Mouse (Mus musculus): ENCODE measurements around the gene Vti1b.
"Not testable (repeated sequence)": the region's sequence is repeated elsewhere in the genome, so short reads cannot be mapped to it uniquely, and the experiment has no call there.

The Vti1b gene

DNA sequence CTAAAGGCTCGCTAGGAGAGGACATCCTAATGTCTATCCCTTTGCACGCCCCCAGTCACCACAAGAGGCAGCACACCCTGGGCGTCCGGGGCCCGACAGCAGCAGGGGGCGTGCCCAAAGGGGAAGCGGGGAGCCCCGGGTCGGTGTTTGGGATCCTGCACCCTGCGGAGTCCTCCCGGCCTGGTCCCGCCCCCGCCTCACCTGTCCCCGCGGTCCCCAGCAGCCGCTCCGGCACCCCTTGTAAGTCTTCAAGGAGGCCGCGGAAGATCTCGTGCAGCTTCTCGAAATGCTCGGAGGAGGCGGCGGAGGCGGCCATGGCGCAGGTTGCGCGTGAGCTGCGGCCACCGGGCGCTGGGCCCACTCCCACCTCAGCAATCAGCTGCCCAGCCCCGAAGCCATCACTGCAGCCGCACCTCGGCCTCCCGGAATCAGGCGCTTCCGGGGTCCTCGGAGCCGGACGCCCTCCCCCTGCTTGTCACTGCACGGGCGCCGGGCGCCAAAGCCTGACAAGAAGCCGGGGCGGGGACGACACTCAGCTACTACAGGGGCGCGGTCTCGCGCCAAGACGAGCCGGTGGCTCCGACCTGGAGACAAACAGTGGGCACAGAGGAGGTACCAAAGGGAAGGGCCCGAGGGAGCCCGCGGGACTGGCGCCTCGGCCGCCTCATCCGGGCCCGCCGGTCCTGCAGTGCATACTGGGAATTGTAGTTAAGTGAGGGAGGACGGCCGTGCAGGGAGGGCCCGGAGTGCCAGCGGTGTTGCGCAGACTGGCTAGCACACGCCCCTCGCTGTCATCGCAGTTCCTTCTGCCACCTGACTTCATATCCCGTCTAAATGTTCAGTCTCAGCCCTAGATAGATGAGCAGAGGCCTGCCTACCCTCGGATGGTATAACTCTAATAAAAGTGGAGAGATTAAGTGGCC, at the start of gene Vti1b:
Gene Vti1b (minus strand): TSS at position 649 of the 923 bp plus-strand sequence.
- DNase-seq, result peak; percentile 80

DNA sequence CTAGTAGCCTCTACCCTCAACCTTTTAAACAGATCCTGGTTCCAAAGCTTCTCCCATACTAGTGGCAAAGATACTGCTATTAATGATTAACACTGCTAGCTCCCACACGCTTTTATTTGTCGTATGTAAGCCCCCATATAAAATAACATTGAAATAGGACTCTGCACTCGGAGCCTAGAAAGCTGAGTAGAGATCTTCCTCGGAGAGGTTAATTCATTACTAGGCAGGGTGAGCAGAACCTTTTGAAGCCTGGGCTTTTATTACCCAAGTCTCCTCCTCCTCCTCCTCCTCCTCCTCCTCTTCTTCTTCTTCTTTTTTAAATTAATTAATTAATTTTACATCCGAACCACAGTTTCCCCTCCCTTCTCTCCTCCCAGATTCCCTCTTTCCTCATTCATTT, 45.0 kb upstream of the Vti1b start:
- no peak for DNase-seq

DNA sequence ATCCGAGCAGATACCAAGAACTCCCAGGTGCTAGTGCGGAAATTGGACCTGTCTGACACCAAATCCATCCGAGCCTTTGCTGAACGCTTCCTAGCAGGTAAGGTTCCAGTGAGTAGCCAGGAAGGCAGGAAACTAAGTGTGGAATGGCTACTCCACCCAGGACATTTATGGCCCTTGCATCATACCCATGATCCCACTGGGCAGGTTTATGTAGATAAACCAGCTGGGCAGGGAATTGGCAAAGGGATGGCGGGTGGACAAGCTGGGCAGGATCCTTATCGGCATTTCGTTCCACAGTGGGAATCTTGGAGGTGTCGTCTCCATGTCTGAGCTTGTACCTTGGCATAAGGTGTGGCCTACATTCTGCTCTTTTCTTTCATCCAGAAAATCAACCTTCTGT, 39.0 kb upstream of the Vti1b start:
- DNase-seq, result no peak

DNA sequence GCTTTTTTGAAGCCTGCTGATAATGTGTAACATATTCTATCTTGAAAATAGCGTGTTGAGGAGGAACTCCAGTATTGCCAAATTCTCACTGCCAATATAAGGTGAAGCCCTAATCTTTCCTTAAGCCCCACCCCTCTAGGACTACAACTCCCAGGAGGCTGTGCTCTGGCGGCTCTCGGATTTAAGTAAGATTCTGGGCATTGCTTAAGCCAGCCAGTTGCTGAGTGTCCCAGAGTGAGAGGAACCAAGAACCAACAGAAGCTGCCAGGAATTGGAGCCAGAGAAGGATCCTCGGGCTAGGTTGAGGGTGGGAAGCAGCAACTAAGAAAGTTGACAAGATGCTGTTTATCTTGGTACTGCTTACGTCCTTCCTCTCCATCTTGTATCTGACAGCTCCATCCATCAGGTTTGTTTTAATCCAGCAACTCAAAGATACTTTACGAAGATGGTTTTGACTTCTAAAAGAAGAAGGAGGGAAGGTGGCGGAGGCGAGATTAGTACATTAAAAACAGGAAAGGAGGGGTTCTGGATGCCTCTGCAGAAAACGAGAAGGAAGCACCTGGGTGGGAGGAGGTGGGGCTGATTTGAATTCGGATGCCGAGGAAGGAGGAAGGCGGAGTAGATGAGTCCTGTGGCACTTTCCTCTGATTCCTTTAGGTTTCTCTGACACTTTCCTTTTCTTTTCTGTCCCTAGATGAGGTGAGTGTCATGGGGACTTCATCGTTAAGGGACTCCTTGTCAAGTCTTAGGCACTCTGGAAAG, 36.4 kb upstream of the Vti1b start, which contains the start of gene Rdh12:
Gene Rdh12 (plus strand): TSS at position 212 of the 762 bp plus-strand sequence.
- peak; percentile 29 for DNase-seq

DNA sequence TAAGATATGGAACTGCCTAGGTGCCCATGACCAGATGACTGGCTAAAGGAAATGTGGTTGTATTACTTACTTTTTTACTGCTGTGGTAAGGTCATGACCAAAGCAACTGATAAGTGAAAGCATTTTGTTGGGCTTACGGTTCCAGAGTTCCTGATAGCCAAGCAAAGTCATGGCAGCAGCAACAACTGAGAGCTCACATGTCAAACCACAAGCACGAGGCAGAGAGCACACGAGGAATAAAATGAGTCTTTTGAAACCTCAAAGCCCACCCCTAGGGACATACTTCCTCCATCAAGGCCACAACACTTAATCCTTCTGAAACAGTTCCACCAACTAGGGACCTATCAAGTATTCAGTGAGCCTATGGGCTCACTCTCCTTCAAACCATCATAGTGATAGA, 29.4 kb upstream of the Vti1b start:
- no peak for DNase-seq

DNA sequence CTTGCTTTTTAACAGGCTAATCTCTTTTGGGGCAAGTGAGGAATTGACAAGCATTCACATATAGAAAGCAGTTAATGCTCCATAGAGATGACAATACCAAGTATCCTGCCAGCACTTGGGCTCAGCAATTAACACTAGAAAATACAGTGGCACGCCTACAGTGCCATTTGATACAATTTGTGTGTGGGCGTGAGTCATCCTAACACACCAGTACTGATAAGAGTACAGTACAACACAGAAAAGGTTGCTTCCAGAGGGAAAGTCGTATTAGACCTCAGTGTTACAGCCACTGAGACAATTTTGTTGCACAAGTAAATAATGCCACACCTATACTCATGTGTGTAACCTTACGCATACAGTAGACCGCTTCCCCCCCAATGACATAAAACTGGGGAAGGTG, 24.6 kb upstream of the Vti1b start:
- DNase-seq, result no peak

DNA sequence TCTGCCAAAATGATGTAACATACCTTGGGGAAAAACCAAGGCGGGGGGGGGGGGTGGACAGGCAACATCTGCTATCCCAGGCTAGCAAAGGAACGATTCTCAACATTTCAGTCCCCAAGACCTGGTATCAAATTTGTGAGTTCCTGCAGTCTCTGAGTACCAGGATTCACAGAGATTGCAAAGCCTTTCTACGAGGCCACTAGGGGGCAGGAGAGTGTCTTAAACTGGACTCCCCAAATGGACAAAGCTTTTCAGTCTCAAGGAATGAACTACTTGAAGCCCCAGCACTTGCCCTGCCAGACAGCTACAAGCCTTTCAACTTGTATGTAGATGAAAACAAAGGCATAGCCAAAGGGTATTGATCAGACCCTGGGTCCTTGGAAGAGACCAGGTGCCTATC, 21.0 kb upstream of the Vti1b start:
- DNase-seq, result peak; percentile 67

DNA sequence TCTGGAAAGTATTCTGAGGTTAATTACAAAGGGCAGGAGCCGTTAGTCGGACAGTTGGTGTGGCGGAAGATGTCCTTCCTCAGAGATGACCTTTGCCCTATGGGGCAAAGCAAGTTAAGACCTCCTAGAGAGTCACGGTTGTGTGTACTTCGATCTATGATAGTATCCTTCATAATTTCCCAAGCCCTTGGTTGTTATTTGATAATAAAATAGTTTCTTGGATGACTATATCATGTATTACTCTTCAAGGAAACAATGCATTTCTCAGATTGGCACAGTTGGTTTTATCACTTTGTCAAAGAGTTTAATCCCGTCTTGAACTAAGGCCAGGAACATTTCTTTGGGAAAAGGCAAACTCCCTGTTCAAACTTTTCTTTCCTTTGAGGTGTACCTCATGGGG, 19.7 kb upstream of the Vti1b start, which contains the start of gene Rdh11:
Gene Rdh11 (minus strand): TSS at position 101 of the 400 bp plus-strand sequence.
- no peak for DNase-seq

DNA sequence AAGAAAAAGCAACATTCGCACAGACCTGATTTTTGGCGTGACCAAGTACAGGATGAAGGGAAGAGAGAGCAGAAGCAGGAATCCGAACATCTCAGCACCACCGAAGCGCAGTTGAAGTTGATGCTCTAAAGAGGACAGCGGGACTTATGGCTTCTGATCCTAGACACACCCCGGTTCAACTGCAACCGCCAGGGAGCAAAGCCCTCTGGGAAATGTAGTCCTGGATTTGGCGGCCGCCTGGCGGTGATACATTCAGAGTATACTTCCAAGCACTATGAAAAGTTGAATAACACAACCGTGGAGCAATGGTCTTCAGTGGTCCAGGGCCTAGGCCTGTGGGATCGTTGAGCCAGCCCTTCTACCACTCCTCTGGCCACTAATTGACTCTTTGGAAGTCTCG, 19.2 kb upstream of the Vti1b start:
- DNase-seq, result peak; percentile 72

DNA sequence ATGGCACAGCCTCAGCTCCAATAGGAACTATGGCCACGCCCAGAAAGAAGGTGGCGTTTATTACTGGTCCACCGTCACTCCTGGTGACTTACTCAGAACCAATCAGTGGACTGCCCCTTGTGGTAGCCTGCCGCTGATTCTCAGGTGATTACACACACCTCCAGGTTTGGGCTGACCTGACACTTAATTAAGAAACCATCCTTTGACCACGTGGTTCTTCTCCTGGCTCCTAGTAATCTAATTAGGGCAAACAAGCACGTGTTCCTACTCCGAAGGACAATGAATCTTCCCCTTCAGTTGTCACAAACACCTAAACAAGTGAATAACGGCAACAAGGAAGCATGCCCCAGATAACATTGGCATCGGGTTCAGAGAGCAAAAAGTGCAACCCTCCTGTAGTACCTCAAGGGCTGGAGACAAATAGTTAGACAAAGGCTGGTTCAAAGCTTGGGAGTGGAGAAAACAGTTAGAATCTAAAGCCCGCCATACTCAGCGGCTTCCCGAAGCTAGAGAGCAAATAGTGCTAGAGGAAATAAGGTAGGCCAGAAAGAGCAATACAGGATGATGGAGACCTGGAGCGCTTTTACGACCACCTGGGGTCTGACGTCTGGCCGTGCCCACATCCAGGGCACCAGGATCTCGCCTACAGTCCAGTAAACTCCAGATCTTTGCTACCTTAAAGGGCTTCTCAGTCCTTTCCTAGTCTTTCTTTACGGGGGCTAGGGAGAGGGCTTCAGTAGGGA, 18.6 kb upstream of the Vti1b start:
- peak; percentile 59 for DNase-seq

DNA sequence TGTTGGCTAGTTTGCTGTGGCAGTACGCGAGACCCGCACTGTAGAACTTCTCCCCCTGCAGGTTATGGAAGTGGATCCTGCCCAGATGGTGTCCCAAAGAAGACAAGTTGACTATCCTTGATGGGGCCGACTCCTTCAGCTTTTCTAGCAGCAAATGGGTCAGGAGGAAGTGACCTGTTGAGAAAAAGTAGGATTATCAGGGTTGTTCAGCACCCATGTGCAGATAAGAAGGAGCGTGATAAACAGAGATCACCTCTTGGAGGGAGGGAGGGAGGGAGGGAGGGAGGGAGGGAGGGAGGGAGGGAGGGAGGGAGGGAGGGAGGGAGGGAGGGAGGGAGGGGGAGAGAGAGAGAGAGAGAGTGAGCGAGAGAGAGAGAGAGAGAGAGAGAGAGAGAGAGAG, 12.7 kb upstream of the Vti1b start:
- not testable (repeated sequence) for DNase-seq

DNA sequence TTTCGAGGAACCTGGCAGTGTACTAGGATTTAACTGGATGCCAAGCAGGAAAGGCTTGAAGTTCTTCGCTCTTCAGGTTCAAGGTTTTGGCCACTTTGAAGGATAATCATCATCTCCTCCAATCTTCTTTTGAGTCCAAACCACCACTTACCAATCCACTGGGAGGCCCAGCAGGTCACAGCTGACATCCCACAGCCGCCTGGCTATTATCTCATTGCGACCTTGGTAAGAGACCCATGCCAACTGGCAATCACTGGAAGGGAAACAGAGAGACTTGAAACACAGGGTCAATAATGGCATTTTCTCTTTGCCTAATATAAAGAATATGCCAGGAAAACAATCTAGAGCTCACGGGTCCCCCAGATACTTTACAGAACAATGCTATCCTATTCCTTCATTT, 3.5 kb upstream of the Vti1b start:
- no peak for DNase-seq

DNA sequence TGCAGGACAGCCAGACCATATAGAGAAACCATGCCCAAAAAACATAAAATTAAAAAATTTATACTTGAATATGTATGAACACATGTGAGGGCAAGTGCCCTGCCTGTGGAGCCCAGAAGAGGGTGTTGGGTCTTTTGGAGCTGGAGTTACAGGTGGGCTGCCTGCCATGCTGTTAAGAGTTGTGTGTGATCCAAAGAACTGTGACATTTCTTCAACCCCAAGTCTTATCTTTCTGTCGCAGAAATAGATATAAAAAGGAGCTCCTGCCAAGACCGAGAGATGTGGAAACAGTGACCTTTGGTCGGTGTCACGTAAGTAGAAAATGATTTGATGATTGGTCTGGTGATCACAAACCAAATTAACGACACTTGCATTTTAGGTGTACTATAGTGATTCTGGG, 1.3 kb upstream of the Vti1b start:
- no peak for DNase-seq

DNA sequence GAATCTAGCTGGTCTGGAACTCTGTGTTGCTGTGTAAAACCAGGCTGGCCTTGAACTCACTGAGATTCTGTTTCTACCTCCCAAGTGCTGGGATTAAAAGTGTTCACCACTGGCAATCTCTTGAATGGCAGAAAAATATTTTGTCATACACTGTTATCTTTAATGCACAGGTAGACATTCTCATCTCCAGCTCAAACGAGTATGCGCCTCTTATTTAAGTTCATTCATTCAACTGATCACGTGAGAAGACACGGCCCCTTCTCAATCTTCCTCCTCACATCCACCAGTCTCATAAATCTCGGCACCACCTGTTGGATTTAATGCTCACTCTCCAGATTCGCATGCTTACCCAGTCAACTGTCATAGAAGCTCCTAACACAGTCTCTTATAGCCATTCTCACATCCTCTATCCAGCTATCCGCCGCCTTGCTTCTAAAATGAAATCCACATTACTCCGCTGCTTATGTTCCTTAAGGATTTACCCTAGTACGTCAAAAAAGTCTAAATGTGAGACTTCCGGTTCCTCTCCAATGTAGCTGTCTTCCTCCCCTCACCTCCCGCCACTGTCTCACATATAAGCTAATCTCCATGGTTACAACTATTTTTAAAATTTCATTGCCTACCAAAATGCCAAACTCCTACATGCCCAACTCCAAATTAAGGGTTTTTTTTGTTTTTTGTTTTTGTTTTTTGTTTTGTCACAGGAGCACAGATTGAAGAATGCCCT, 1.0 kb downstream of the Vti1b start:
- no peak for DNase-seq

DNA sequence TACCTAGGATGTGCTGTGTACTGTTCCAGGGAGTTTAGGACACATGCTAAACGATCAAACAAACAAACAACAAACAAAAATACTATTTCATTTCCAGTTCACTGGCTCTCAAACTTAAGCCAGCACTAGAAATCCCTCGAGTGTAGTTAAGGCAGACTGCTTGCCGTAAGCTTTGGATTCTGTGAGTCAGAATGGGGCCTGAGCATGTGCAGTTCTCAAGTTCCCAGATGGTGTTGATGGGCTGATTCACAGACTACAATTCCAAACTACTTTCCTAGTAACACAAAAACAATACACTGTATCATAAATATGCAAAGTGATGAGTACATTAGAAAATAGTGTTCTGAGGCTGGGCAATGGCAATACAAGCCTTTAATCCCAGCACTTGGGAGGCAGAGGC, 2.0 kb downstream of the Vti1b start:
- no peak for DNase-seq

DNA sequence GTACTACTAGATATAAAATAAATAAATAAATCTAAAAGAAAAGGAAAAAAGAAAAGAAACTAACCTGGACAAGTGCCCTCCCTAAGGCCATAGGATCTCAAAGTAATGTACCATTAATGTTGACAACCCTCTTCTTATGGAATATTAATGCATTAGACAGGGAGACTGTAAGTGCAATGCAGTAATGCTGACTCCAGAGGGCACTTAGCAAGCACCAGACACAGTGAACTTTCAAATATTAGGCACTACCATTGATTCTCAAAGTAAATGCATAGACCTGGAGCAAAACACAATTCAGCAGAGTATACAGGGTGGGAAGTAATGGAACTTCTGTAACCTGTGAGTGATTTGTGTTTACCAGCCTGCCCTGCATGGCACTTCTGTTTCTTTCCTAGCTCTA, 3.3 kb downstream of the Vti1b start:
- DNase-seq, result no peak

DNA sequence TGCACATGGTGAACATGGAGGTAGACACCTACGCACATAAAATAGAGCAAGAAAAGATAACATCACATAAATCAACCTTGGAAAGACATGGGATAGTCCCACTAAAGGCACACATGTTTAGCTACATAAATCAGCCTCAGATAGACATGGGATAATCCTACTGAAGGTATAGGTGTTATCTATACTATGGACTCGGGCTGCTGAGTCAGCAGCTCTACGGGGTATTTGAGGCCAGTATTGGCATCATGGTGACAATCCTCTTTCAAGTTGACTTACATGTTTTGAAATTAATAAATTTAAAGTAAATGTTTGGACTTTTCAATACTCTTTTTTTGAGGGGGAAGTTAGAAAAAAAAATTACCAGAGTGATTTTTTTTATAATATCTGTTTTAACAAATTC, 9.6 kb downstream of the Vti1b start:
- DNase-seq, result no peak

DNA sequence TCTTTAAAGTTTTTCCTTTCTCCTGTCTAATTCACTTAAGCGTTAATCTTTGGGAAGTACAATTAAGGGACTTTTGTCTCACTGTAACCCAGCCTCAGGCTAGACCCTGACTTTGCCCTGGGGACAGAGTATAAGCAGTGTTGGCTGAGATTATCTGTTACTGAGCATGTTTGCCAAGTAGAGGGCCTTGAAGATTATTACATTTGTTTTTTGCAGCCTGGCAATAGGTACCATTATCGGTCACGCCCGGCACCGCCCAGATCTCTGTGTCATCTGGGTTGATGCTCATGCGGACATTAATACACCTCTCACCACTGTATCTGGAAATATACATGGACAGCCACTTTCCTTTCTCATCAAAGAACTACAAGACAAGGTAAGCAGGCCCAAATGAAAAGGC, 22.8 kb downstream of the Vti1b start:
- DNase-seq, result no peak

DNA sequence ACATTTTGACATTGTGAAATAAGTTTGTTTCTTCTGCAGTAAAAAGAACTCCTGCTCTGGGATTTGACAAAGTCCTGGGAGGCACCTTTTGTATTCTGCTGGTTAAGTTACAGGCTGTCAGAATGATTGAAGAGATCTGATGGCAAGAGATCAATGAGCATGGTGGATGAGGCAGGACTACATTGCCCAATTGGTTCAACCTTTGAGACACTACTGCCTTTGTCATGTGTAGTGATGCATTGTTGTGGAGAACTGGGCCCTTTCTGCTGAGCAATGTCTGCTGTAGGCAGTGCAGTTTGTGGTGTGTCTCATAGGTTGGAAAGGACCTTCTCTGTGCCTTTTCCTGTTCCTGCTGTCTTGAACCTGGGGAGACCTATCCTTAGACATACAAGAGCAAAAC, 31.1 kb downstream of the Vti1b start:
- no peak for DNase-seq

DNA sequence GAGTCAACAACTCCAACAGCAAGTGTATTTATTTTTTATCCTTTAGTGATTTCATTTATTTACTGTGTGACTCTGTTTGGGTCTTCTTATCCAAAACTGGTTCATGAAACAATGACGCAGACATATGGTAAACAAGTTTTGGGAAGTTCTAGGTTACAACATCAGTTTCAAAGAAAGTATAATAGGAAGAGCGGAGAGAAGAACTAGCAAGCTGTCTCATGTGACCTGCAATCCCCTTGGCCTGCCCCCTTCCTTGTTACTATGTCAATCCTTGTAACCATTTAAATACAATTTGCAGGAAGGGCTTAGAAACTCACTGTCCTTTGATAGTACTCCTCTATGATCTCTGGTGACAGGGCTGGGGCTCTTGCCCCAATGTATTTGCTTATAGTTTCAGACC, 31.7 kb downstream of the Vti1b start:
- no peak for DNase-seq

DNA sequence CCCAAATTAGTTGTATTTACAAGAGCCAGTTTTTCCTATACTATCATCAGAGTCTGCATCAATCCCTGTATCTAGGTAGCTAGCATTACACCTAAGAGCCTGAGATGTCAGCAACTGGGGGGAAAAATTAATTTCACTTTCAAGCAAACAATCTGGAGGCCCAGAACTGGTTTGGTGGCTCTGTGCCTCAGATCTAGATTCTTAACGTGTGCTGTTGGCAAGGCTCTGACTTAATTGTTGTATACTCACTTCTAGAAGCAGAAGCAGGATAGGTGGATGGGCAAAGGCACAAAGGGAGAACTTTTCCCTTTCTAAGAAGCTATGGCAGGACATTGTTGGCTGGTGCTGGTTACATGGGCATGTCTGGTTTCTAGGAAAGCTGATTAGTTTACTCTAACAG, 33.0 kb downstream of the Vti1b start:
- DNase-seq, result no peak

DNA sequence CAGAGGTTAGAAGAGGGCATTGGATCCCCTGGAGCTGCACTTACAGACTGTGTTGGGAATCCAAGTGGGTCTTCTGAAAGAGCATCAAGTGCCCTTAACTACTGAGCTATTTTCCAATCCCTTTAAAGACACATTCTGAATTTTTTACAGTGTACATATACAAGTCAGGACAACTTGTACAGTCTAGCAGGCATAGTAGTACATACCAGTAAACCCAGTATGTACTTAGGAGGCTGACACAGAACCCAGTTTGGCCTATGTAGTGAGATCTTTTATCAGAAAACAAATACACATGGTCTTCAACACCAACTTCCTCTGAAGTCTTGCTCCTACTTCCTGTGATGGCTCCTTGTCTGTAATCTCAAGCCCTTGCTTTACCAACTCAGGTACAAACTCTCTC, 33.5 kb downstream of the Vti1b start:
- no peak for DNase-seq

DNA sequence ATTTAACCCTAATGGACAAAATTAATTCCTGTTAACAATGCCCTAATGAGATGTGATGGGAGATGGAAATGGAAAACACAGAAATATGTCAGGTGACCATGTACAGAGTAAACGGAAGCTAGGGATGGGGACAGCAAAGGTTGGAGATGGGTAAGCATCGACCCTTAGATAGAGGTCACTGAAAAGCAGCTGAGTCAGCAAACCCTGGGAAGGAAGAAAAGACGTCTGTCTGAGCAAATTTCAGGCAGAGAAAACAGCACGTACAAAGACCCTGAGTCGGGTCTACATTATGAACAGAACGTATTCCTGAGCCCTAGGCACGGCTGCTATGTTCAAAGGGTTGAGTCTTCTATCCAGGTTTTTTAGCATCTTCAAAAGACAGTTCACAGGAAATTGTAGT, 35.5 kb downstream of the Vti1b start:
- no peak for DNase-seq

Data from right cerebral cortex, postnatal 4 days (tissue).